Mouse (Mus musculus): Measurements from ENCODE around the gene Oas1h.
"Not testable (repeated sequence)": the region's sequence is repeated elsewhere in the genome, so short reads cannot be mapped to it uniquely, and the experiment has no call there.

The Oas1h gene

GRCm38 (mm10) chr5:120887831-120888230, 26.6 kb downstream of the Oas1h start:
- no peak for DNase-seq

GRCm38 (mm10) chr5:120888294-120888815, 27.1 kb downstream of the Oas1h start:
- DNase-seq, result not testable (repeated sequence)

- DNase-seq, result no peak
Observed at GRCm38 (mm10) chr5:120890026-120890425, 28.8 kb downstream of the Oas1h start.

- DNase-seq, result no peak
Observed at GRCm38 (mm10) chr5:120890991-120891390, 29.8 kb downstream of the Oas1h start.

- DNase-seq, result not testable (repeated sequence)
Observed at GRCm38 (mm10) chr5:120891566-120892242, 30.5 kb downstream of the Oas1h start.

- DNase-seq, result no peak
Observed at GRCm38 (mm10) chr5:120892243-120892660, 31.0 kb downstream of the Oas1h start.

- not testable (repeated sequence) for DNase-seq
Observed at GRCm38 (mm10) chr5:120893866-120894265, 32.6 kb downstream of the Oas1h start.

- not testable (repeated sequence) for DNase-seq
Observed at GRCm38 (mm10) chr5:120894692-120895091, 33.5 kb downstream of the Oas1h start.

- no peak for DNase-seq
Observed at GRCm38 (mm10) chr5:120895231-120895900, 34.1 kb downstream of the Oas1h start.

- DNase-seq, result no peak
Observed at GRCm38 (mm10) chr5:120898307-120898706, 37.1 kb downstream of the Oas1h start.

GRCm38 (mm10) chr5:120898726-120899125, 37.5 kb downstream of the Oas1h start:
- DNase-seq, result no peak

- no peak for DNase-seq
Observed at GRCm38 (mm10) chr5:120900666-120901065, 39.4 kb downstream of the Oas1h start.

GRCm38 (mm10) chr5:120902056-120902455, 40.8 kb downstream of the Oas1h start:
- DNase-seq, result no peak

- not testable (repeated sequence) for DNase-seq
Observed at GRCm38 (mm10) chr5:120906791-120907733, 45.8 kb downstream of the Oas1h start, which contains the start of gene Oas1a. Gene Oas1a (minus strand): TSS chr5:120907521.

- DNase-seq, result no peak
Observed at GRCm38 (mm10) chr5:120908196-120908920, 47.1 kb downstream of the Oas1h start.

GRCm38 (mm10) chr5:120914204-120914603, 53.0 kb downstream of the Oas1h start, which contains the start of gene Oas1d:
Gene Oas1d (plus strand): TSS chr5:120914536.
- not testable (repeated sequence) for DNase-seq

- not testable (repeated sequence) for DNase-seq
Observed at GRCm38 (mm10) chr5:120919156-120919935, 58.1 kb downstream of the Oas1h start.

GRCm38 (mm10) chr5:120920296-120920695, 59.1 kb downstream of the Oas1h start:
- no peak for DNase-seq

Measured in right cerebral cortex, postnatal 14 days (tissue).